Mouse (Mus musculus): ENCODE results near the gene Sys1.

Sys1 gene

DNA sequence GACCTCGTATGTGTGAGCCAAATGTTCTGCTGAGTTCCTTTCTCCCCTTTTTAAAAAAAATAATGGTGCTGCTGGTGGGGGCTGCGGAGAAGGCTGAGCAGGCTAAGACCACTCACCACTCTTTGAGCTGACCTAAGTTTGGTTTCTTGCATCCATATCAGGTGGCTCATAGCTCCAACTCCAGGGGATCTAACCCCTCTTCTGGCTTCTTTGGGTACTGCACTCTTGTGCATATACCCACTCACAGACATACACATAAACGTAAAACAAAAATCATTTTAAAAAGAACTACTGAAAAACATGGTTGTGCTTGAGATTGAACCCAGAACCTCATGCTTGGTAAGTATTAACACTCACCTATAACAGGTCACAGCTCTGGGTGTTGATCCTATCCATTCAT, 48.2 kb downstream of the Sys1 start:
- no peak for DNase-seq

DNA sequence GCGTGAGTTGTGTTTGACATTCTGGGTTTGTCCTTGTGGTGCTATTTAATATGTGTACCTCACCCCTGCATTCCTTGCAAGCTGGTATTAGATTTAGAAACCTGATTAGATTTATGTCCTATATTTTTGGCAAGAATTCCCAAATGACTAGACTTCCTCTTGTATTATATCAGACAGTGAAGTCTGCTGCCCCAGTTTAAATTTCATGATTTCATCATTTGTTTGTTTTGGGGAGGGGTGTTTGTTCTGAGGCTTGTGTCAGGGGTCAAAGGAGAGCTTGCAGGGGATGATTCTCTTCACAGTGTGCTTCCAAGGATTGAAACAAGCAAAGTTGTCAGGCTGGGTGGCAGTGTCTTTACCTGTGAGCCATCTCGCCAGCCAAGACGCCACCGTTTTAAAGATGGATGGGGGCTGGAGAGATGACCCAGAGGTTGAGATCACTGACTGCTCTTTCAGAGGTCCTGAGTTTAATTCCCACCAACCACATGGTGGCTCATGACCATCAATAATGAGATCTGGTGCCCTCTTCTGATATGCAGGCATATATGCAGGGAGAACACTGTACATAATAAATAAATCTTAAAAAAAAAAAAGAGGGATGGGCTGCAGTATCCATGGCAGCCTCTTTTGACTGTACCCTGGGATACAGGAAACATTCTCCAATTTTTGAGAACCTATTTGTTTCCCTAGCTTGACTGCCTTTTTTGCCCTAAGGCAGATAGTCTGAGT, 49.0 kb downstream of the Sys1 start:
- DNase-seq = no peak

DNA sequence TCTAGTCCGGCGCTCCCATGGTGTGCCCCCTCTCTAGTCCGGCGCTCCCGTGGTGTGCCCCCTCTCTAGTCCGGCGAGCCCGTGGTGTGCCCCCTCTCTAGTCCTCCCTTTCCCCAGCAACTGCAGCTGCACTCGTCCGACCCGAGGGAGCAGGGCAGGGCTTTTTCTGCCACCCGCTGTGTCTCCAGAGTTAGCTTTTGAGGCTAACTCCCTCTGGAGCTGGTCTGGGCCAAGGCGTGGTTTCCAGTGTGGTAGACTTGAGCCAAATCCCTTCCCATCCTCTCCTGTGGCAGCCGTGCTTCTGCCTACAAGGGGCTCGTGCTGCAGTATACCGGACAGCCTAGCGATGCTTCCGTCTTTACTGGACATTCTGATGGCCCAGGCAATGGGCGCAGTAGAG, 51.0 kb downstream of the Sys1 start:
- no peak for DNase-seq

DNA sequence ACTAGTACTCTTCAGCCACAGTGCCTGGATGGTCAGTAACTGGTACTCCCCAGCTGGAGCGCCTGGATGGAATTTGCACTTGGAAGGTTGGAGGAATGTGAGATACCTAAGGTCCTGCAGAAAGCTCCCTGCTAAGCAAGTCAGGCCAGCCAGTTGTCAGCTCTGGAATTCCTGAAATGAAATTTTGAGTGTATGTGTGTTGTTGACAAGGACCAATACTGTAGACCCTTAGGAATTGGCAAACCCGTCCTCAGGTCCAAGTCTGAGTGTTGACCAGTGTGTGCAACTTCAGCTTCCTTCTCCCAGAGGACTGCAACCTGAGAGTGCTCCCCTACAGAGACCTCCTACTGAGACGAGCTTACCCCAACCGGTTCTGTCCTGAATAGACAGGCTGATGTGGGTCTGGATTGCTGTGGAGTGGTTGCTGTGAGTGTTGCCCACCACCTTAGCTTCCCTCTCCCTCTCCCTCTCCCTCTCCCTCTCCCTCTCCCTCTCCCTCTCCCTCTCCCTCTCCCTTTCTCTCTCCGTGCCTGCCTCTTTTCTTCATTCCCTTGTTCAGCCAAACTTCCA, 53.9 kb downstream of the Sys1 start:
- peak; percentile 52 to 67 for DNase-seq

DNA sequence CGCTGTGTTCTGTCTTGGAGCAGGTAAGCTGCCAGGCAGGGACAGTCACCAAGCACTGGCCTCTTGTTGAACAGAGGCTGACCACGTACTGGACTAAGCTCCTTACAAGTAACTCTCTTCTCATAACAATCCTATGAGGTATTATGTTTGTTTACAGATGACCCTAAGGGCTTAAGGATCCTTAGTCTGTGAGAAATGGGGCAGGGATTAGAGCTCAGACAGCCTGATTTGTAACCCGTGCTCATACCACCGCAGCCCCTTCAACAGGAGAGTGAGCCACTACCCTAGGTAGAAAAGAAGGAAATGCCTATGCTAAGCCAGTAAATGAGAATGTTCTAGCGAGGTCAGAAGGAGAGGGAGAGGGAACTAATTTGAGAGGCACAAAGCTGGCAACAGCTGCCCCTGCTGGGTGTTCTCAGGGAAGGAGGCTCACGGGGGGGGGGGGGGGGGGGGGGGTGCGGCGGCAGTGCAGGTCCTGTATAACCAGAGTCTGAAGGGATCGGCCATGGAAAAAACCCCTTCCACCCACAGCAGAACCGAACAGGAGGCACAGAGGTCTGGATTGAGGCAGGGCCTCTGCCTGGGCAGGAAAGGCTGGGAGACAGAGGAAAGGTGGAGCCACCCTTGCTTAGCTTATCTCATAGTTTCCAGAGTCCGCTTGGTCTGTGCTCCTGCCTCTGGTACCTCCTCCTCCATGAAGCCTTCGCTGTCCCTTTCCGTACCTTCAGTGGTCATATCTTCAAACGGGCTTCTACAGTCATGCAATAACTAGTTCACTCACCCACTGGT, 55.6 kb downstream of the Sys1 start:
- no peak for DNase-seq

DNA sequence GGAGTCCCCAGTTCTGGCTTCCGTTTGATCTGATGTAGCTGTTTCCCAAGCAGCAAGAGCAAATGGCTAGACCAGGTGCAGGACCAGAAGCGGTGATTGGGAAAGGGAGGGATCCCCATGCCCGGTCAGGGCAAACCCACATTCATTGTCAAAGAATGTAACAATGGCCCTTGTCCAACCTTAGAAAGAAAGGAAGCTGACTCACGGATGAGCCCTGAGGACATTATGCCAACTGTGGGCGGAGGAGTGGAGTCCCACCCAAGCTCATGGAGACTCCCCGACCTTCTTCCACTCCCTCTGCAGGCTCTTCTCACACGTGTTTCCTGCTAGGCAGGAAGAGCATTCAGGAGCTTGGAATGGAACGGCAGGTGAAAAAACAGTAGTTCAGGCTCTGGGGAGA, 56.6 kb downstream of the Sys1 start:
- DNase-seq = peak; percentile 35 to 61

DNA sequence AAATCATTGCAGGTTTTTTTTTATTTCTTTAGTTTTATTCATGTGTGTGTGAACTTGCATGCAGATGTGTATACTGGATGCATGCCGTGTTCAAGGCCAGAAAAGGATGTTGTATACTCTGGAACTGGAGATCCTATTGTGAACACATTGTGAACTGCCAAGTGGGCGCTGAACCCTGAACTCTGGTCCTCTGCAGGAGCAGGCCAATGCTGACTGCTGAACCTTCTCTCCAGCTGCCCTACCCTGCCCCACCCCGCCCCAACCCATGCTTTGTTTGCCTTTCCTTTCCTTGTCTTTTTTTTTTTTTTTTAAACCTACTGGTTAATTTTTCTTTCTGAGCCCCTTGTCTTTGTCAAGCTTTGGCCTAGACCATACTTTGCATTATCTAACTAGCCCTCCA, 58.2 kb downstream of the Sys1 start:
- no peak for DNase-seq

DNA sequence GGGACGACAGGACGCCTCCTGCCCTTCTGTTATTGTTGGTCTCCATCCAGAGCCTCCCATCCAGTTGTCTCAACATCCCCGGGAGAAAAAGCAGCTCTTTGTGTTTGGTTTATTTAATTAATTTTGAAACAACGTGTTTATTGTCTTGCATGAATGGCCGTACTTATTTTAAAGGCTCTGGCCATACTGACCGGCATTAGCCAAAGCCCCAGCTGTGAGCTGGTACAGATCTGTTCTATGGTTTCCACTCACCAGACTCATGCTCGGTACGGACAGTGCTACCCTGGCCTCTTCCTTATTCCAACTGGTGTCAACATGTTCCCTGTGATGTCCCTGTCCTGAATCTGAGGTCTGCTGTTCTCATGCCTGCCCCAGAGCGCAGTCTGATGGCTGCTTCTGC, 59.1 kb downstream of the Sys1 start:
- no peak for DNase-seq

DNA sequence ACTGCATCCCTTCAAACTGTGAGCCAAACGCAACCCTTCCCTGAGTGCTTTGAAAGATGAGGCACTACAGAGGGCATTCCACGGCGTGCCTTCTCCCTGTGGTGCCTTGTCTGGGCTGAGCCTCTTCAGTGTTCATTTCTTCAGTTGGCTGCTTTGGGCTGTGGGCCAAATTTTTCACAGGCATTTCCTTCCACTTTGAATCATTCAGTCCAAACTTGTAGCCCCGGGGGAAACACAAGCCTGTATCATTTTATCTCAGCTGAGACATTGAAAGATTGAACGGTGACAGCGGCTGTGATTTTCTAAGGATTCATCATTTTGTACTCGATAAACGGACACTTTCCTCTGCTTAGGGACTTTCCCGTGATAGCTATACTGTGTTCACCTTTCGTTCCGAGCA, 59.8 kb downstream of the Sys1 start:
- DNase-seq = no peak

DNA sequence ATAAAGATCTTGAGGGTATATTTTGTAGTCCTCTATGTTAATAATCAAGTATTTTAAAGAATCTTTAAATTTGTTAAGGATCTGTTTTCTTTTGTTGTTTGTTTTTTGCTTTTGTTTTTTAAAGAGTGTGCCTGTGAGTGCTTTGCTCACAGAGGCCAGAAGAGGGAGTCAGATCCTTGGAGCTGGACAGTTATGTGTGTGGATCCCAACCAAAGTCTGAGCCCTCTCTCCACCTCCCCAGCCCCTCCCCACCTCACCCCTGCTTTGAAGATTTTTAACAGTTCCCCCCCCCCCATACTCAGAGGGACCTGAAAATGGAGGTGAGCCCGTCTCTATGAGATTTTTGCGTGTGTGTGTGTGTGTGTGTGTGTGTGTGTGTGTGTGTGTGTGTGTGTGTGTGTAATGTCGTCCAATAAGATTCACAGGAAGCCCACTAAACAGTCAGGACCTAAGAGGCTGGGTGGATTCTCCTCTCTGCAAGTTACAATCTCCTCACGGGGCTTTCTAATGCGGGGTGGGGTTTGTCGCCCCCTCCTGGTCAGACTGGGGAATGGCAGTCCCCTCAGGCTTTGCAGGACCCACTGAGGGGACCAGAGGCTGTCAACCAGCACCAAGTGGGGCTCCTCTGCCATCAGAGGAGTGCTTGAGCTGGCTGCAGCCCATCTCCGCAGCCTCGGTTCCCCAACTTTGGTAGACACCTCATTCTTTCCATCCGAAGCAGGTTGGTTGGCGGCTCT, 60.9 kb downstream of the Sys1 start:
- DNase-seq = peak; percentile 44 to 73

DNA sequence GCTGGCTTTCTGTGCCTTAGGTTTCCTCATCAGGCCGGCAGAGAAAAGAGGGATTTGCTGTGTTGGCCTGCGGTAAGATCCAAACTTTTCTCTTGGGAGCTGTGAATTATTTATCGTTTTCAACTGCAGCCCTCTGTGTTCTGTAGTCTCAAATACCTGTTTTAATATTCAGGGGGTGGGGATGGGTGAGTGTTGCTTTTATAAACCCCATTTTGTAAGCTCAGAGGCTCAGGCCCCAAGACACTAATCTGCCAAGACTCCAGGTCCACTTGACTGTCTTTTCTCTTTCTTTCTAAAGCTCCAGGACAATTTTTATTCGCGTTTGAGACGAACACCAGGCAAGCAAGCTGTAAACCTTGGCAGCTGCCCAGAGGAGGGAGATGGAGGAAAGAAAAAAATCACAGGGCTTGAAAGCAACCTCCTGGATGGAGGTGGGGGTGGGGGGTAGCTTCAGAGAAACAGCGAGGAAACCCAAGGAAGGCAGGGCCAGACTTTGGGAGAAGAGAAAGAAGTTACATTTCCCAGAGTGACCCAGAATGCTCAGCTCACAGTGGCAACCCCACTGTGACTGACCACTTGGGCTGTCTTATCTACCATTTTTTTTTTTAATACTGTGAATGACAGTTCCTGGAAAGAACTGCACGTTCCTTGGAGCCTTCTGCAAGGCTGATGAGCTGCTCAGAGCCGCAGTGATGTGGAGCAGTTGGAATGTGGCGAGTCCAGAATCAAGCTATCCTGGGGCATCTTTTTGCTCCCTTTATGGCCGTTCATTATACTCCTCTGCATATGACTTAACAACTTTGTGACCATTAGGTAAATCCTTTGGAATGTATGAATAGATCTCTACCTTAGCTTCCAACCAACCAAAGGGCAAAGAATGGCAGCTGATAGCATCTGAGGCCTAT, 61.8 kb downstream of the Sys1 start:
- no peak for DNase-seq

DNA sequence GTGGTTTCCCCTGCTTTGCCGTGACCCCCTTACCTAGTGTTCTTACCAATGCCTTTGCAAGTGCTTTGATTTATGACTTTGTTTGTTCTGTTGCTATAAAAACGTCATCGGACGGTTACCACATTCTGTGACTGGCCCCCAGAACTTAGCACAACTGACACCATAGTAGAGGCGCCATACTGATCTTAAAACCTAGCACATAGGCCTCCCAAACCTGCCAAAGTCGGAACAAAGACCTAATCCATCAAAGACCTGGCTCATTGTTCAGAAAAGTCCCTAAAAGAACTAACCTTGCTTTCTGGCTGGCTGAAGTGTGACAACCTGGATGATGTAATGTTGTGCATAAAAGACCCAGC, 62.4 kb downstream of the Sys1 start:
- DNase-seq = no peak

DNA sequence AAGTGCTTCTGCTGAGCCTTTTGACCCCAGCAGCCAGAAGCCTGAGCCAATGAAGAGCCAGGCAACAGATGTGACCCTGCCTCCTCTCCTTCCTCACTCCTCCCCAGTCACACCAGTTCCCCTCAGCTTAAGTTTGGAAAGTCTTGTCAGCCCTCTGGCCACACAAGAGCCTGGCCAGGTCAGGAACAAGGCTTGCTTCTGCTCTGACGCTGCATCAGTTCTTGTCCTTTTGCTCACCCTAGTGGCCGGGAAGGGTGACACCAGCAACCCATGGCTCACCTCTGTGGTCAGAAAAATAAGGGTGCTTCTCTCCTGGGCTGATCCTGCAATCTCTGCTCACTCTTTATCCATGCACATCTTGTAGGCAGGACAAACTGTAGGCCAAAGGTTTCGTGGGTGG, 64.0 kb downstream of the Sys1 start:
- DNase-seq = peak; percentile 64 to 77

DNA sequence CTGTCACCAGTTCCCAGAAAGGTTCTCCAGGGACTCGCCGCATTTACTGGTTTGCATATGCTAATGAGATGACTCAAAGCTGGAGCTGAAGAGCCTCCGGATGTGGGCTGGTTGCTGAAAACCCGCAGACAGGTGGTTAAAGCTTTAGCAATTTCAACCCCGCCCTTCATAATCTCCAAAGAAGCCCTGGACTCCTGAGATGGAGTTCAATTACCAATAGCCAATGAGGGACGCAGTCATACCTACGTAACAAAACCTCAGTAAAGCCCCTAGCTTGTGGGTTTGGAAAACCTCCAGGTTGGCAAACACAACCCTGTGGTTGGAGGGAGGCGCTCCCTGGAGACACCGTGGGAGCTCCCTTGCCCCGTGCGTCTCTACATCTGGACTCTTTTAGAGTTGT, 65.1 kb downstream of the Sys1 start:
- DNase-seq = no peak

DNA sequence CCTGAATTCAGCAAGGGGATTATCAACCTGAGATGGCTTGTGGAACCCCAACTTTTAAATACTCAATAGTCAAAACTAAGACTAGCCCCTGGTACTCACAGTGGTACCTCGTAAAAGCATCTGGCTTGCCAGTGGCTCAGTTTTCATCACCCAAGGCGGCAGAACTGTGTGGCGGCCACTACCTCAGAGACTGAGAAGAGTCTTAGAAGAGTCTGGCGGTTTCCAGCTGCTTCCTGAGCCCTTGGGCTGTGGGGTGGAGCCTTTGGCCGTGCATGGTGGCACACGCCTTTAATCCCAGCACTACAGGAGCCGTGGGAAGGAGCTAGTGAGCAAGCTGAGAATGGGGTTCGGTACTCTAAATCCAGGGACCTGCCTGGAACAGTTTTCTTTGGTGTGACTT, 65.5 kb downstream of the Sys1 start:
- no peak for DNase-seq

DNA sequence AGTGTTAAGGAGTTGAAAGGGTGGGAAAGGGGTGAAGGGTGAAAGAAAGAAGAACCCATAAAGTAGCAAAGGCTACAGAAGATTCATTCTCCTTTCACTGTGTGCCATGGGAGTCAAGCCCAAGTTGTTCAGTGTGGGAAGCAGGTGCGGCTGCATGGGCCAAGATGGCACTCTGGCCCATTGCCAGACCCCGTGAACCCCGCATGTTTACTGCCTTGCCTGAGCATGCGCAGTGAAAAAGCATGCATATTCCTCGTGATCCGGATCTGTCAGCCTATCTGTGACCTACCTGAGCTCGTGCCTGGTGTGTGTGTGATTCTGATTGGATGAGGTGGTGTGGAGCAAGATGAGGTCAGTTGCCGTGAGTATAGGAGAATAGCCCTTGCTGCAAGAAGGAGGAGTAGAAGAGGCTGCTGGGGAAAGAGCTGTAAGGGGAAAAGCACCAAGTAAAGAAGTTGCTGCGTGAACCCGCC, 66.6 kb downstream of the Sys1 start:
- no peak for DNase-seq

DNA sequence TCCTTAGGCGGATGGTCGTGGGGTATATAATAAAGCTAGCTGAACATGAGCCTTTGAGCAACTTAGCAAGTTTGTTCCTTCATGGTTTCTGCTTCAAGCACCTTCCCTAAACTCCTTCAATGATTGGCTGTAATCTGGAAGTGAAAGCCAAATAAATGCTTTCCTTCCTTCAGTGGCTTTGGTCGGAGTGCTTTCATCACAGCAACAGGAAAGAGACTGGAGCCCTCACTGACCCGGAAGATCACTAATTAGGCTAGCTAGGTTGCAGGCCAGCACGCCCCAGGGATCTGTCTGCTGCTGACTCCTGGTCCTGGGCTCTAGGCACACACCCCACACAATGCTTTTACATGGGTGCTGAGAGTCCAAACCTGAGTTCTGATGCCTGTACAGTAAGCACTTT, 71.8 kb downstream of the Sys1 start:
- DNase-seq = no peak
